Mouse (Mus musculus) naive thymus-derived CD4-positive, alpha-beta T cell, adult 5 months (primary cell): ENCODE data around the gene Npm3. TPM values are rescaled to one million over a fixed set of nuclear protein-coding genes. Genes with fewer than 3 reads are reported as not detected.

ENCODE experiments used
- polyA plus RNA-seq: library from polyadenylated mRNA; unstranded; fragments of 100-300 nt; shearing (Covaris generic); gene quantifications from one replicate; pipeline ENCODE4 v1.2.1, GENCODE M21; 2017

Gene Npm3
- polyA plus RNA-seq = 35.7 TPM

GRCm38 (mm10) chr19:45749243-45750043 is at the start of gene Npm3:
Gene Npm3 (minus strand): TSS chr19:45749591.

GRCm38 (mm10) chr19:45783181-45783932 is 34.0 kb upstream of the Npm3 start, which contains the start of gene Mgea5:
Gene Mgea5 (minus strand): TSS chr19:45783837.

GRCm38 (mm10) chr19:45742218-45742983 is 7.0 kb downstream of the Npm3 start, which contains the start of gene Fgf8:
Gene Fgf8 (minus strand): TSS chr19:45742915.

Other genes with a start within 250 kb of the Npm3 start
- 5.8 TPM for gene Poll, start 189.1 kb downstream of the Npm3 start, polyA plus RNA-seq
- 24.7 TPM for gene Gm17018, start 189.0 kb downstream of the Npm3 start, polyA plus RNA-seq
- gene Fbxw4, start 89.3 kb downstream of the Npm3 start, polyA plus RNA-seq = 17.6 TPM
- not detected for gene Fgf8, start 6.7 kb downstream of the Npm3 start, polyA plus RNA-seq
- gene Mgea5, start 34.2 kb upstream of the Npm3 start, polyA plus RNA-seq = 382 TPM
- gene Kcnip2, start 66.5 kb upstream of the Npm3 start, polyA plus RNA-seq = 13.7 TPM
- 14.8 TPM for gene Armh3, start 248.9 kb upstream of the Npm3 start, polyA plus RNA-seq